Mouse (Mus musculus) CH12.LX (cell line): ENCODE measurements around the gene Rab23.

Experiments
- CTCF ChIP-seq, 2 experiments: IDR thresholded peaks in 1 of 2; conservative IDR thresholded peaks in 1 of 2; 2 replicates each; pipeline ENCODE4 v1.5.1; 2011 to 2012; ENCODE audit warnings: low read depth in 2 of 2, low read length in 2 of 2, improper control_type of control experiment in 1 of 2, inconsistent platforms in 1 of 2, mild to moderate bottlenecking in 1 of 2, moderate library complexity in 1 of 2
- E2F4 ChIP-seq: IDR thresholded peaks from 2 replicates; pipeline ENCODE4 v1.6.1; 2011; ENCODE audit warnings: low read depth, low read length, improper control_type of control experiment; ENCODE audit not compliant: insufficient replicate concordance
- MAFK ChIP-seq: IDR thresholded peaks from 2 replicates; pipeline ENCODE4 v1.6.1; 2011; ENCODE audit warnings: low read length, improper control_type of control experiment; ENCODE audit not compliant: insufficient replicate concordance
- MYC ChIP-seq: IDR thresholded peaks from 2 replicates; pipeline ENCODE4 v1.6.1; 2011; ENCODE audit warnings: low read depth, mild to moderate bottlenecking, improper control_type of control experiment, low read length
- POLR2A ChIP-seq: IDR thresholded peaks from 2 replicates; pipeline ENCODE4 v1.6.1; 2011; ENCODE audit warnings: low read depth, mild to moderate bottlenecking, improper control_type of control experiment, low read length
- POLR2AphosphoS2 ChIP-seq: IDR thresholded peaks from 2 replicates; pipeline ENCODE4 v1.6.1; 2011; ENCODE audit warnings: low read depth, low read length, improper control_type of control experiment
- SMC3 ChIP-seq: IDR thresholded peaks from 2 replicates; pipeline ENCODE4 v1.6.1; 2011; ENCODE audit warnings: low read depth, low read length, improper control_type of control experiment
- TCF12 ChIP-seq: IDR thresholded peaks from 2 replicates; pipeline ENCODE4 v1.6.1; 2014; ENCODE audit warnings: low read depth, mild to moderate bottlenecking, inconsistent platforms, low read length, improper control_type of control experiment

DNA sequence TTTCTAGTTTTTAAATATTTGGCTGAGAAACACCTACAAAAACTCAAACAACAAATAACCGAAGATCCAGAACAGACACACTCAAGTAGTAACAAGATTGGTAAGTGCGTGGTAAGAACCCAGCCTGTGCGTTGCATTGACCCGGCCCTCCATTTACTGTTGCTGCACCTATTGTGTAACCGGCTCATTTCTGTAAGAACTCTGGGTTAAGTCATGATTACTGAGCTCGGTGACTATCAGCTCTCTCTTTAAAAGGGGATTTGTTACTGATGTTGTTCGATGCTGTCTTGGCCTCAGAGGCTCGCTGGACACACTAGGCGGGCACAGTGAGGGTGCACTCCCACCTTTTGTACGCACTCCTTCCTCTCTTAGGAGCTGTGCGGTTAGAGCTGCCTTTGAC, 18.6 kb downstream of the Rab23 start:
- TF ChIP-seq SMC3 (no peak), CTCF (conservative IDR thresholded peaks at IDR 0.05 in 1 of 2, IDR thresholded peaks at IDR 0.05 in 1 of 2; ENCODE audit: low read depth in 2 of 2, low read length in 2 of 2) (no peak), MYC (no peak), POLR2A (no peak), TCF12 (no peak), POLR2AphosphoS2 (no peak), MAFK (no peak), E2F4 (no peak)
